Mouse (Mus musculus): Measurements from ENCODE around the gene Lmf2. TPM values are rescaled to one million over a fixed set of nuclear protein-coding genes. Genes with fewer than 3 reads are reported as not detected.

The Lmf2 gene
- polyA plus RNA-seq, 1 experiment from 2014 or later: 24.2 TPM

- WGBS: 15% methylated on average over 10 of the region's 10 CpGs
- peaks cover 55% of the 10 kb centered on the region for H3K27me3 ChIP-seq (ENCODE audit: control insufficient read depth, insufficient read depth, low read length)
- H3K9ac ChIP-seq: no peak overlapping the region; the same call in 1 of the 2 replicates
Observed at GRCm38 (mm10) chr15:89379429-89379828, 24.0 kb upstream of the Lmf2 start.

DNA sequence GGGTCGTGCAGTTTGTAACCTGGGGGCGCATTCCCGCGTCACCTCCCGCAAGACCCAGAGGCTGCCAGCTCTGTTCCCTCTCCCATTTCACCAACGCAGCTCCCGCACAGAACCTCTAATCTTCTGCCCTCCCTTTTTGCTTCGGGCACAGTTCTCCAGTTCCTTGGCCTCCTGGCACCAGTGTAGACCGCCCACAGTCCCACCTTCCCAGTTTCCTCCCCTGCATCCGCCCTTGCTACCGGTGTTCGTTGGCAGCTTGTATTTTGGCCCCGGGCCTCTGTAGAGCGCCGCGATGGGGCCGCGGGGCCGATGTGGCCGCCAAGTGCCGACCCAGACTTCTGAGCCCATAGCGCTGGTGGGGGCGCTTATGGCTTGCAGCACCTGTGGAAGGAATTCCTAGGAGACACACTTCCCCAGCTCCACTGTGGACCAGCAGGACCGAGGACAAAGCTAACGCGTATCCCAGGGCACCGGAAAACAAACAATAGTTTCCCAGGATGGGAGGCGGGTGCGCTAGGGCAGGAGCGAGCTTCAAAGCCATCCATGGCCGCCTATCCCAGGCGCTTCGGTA is 23.5 kb upstream of the Lmf2 start, which contains the start of gene Odf3b:
Gene Odf3b, minus strand, starts transcription at position 452 of the 571 bp plus-strand sequence.
- H3K4me2 ChIP-seq (replicated peaks): peak within 1 kb of the TSS; percentile 48
- H3K27ac ChIP-seq: no peak within 1 kb of the TSS
- no peaks in the 10 kb centered on the region for H3K36me3 ChIP-seq (replicated peaks; ENCODE audit: control insufficient read depth, insufficient read depth)
- H3K9me3 ChIP-seq (ENCODE audit: control insufficient read depth, low read length): no peaks in the 10 kb centered on the region
- ATAC-seq (ENCODE audit: low FRiP score): no peak
- H3K9ac ChIP-seq: peak within 1 kb of the TSS; percentile 49; the same call in 1 of the 2 replicates
- DNase-seq (ENCODE audit: low spot score): peak; percentile 43
- under 1% methylated on average over 33 of the region's 33 CpGs for WGBS
- peak within 1 kb of the TSS; percentile 21 for H3K4me3 ChIP-seq (replicated peaks; ENCODE audit: low read length)
- H3K4me1 ChIP-seq (replicated peaks; ENCODE audit: control insufficient read depth, insufficient read depth, low read length): peaks cover 11% of the 10 kb centered on the region
- peaks cover 55% of the 10 kb centered on the region for H3K27me3 ChIP-seq (ENCODE audit: control insufficient read depth, insufficient read depth, low read length)

More at GRCm38 (mm10) chr15:89379429-89379828, 24.0 kb upstream of the Lmf2 start:
- Histone ChIP-seq H3K4me1 (replicated peaks; ENCODE audit: control insufficient read depth, insufficient read depth, low read length) (peaks cover 7% of the 10 kb centered on the region), H3K27ac (no peak overlapping the region), H3K4me2 (replicated peaks) (peak overlapping the region; percentile 48), H3K9me3 (ENCODE audit: control insufficient read depth, low read length) (no peaks in the 10 kb centered on the region), H3K4me3 (replicated peaks; ENCODE audit: low read length) (peak overlapping the region; percentile 21), H3K36me3 (replicated peaks; ENCODE audit: control insufficient read depth, insufficient read depth) (no peaks in the 10 kb centered on the region)
- no peak for DNase-seq (ENCODE audit: low spot score)
- no peak for ATAC-seq (ENCODE audit: low FRiP score)

- Histone ChIP-seq H3K27ac (no peak overlapping the region), H3K9ac (peak overlapping the region; percentile 49; the same call in 1 of the 2 replicates), H3K4me3 (replicated peaks; ENCODE audit: low read length) (peak overlapping the region; percentile 21), H3K27me3 (ENCODE audit: control insufficient read depth, insufficient read depth, low read length) (peaks cover 55% of the 10 kb centered on the region), H3K36me3 (replicated peaks; ENCODE audit: control insufficient read depth, insufficient read depth) (no peaks in the 10 kb centered on the region), H3K4me1 (replicated peaks; ENCODE audit: control insufficient read depth, insufficient read depth, low read length) (peaks cover 13% of the 10 kb centered on the region), H3K9me3 (ENCODE audit: control insufficient read depth, low read length) (no peaks in the 10 kb centered on the region), H3K4me2 (replicated peaks) (peak overlapping the region; percentile 48)
- 13% methylated on average over 46 of the region's 46 CpGs for WGBS
- ATAC-seq (ENCODE audit: low FRiP score) (no peak), DNase-seq (ENCODE audit: low spot score) (no peak)
Observed at GRCm38 (mm10) chr15:89377938-89378828, 22.7 kb upstream of the Lmf2 start.

GRCm38 (mm10) chr15:89377362-89377761 is 21.9 kb upstream of the Lmf2 start:
- Histone ChIP-seq H3K36me3 (replicated peaks; ENCODE audit: control insufficient read depth, insufficient read depth) (no peaks in the 10 kb centered on the region), H3K4me3 (replicated peaks; ENCODE audit: low read length) (no peak overlapping the region), H3K9ac (no peak overlapping the region), H3K9me3 (ENCODE audit: control insufficient read depth, low read length) (no peaks in the 10 kb centered on the region), H3K4me1 (replicated peaks; ENCODE audit: control insufficient read depth, insufficient read depth, low read length) (peaks cover 20% of the 10 kb centered on the region), H3K27me3 (ENCODE audit: control insufficient read depth, insufficient read depth, low read length) (peaks cover 55% of the 10 kb centered on the region), H3K27ac (no peak overlapping the region), H3K4me2 (replicated peaks) (no peak overlapping the region)
- DNase-seq (ENCODE audit: low spot score): no peak
- WGBS: 9% methylated on average over 18 of the region's 18 CpGs
- no peak for ATAC-seq (ENCODE audit: low FRiP score)

DNA sequence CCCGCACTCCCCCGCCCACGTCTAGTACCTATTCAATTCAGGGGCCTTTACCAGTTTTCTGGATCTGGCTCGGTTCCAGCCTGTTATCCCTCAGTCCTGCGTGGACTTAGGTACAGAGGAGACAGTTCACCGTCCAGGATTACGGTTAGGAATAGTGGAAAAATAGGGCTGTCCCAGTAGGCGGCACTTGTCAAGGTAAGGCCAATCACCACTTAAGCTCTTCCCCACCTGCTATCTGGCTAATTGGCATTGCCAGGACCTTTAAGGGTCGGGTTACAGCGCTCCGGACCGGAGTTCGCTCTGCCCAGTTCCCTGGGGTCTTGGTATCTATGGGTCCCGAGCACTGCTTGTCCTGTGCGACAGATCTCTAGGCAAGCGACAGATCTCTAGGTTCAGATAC is 21.5 kb upstream of the Lmf2 start, which contains the start of gene Tymp:
Gene Tymp, minus strand, starts transcription at position 83 of the 400 bp plus-strand sequence.
- Histone ChIP-seq H3K4me3 (replicated peaks; ENCODE audit: low read length) (no peak within 1 kb of the TSS), H3K9ac (no peak within 1 kb of the TSS)

DNA sequence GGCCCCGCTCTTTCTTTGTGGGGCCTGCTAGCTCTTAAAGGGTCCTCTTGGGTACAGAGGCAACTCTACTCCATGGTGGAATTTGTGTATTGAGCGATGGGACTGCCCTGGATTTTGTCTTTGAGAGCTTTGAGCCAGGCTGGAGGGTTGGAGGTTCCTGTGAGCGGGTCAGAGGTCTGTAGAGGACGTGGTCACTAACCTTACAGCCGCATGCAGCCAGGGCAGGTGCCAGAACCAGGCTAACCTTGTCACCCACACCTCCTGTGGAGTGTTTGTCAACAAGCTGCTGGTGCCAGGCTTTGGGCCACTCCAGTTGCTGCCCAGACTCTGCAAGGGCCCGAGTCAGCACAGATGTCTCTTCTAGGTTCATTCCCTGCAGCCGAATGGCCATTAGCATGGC is 20.6 kb upstream of the Lmf2 start:
- ATAC-seq (ENCODE audit: low FRiP score): no peak

More for the DNA sequence above, 21.5 kb upstream of the Lmf2 start, which contains the start of gene Tymp:
- Histone ChIP-seq H3K27ac (no peak within 1 kb of the TSS), H3K36me3 (replicated peaks; ENCODE audit: control insufficient read depth, insufficient read depth) (peaks cover 4% of the 10 kb centered on the region), H3K4me2 (replicated peaks) (no peak within 1 kb of the TSS), H3K9me3 (ENCODE audit: control insufficient read depth, low read length) (no peaks in the 10 kb centered on the region), H3K27me3 (ENCODE audit: control insufficient read depth, insufficient read depth, low read length) (peaks cover 55% of the 10 kb centered on the region), H3K4me1 (replicated peaks; ENCODE audit: control insufficient read depth, insufficient read depth, low read length) (peaks cover 20% of the 10 kb centered on the region)
- ATAC-seq (ENCODE audit: low FRiP score): no peak
- DNase-seq (ENCODE audit: low spot score): no peak
- WGBS: 24% methylated on average over 16 of the region's 16 CpGs

GRCm38 (mm10) chr15:89374801-89375534 is 19.5 kb upstream of the Lmf2 start:
- DNase-seq (ENCODE audit: low spot score): no peak
- H3K27me3 ChIP-seq (ENCODE audit: control insufficient read depth, insufficient read depth, low read length): peaks cover 42% of the 10 kb centered on the region
- H3K4me2 ChIP-seq (replicated peaks): 0 out of 2 replicates have a peak overlapping the region, but pooled peaks have one; percentile 70
- peaks cover 23% of the 10 kb centered on the region for H3K36me3 ChIP-seq (replicated peaks; ENCODE audit: control insufficient read depth, insufficient read depth)
- no peak for ATAC-seq (ENCODE audit: low FRiP score)
- peaks cover 20% of the 10 kb centered on the region for H3K4me1 ChIP-seq (replicated peaks; ENCODE audit: control insufficient read depth, insufficient read depth, low read length)
- no peak overlapping the region for H3K27ac ChIP-seq
- no peak overlapping the region for H3K9ac ChIP-seq
- no peaks in the 10 kb centered on the region for H3K9me3 ChIP-seq (ENCODE audit: control insufficient read depth, low read length)
- WGBS: 91% methylated on average over 17 of the region's 17 CpGs
- no peak overlapping the region for H3K4me3 ChIP-seq (replicated peaks; ENCODE audit: low read length)

More for the DNA sequence above, 20.6 kb upstream of the Lmf2 start:
- Histone ChIP-seq H3K9me3 (ENCODE audit: control insufficient read depth, low read length) (no peaks in the 10 kb centered on the region), H3K27me3 (ENCODE audit: control insufficient read depth, insufficient read depth, low read length) (peaks cover 53% of the 10 kb centered on the region), H3K9ac (no peak overlapping the region), H3K4me2 (replicated peaks) (no peak overlapping the region), H3K4me3 (replicated peaks; ENCODE audit: low read length) (no peak overlapping the region), H3K27ac (no peak overlapping the region), H3K36me3 (replicated peaks; ENCODE audit: control insufficient read depth, insufficient read depth) (peaks cover 13% of the 10 kb centered on the region), H3K4me1 (replicated peaks; ENCODE audit: control insufficient read depth, insufficient read depth, low read length) (peaks cover 20% of the 10 kb centered on the region)
- no peak for DNase-seq (ENCODE audit: low spot score)
- 78% methylated on average over 7 of the region's 7 CpGs for WGBS

- Histone ChIP-seq H3K4me2 (replicated peaks) (peak overlapping the region; percentile 70), H3K9me3 (ENCODE audit: control insufficient read depth, low read length) (no peaks in the 10 kb centered on the region), H3K9ac (peak overlapping the region; percentile 77), H3K27me3 (ENCODE audit: control insufficient read depth, insufficient read depth, low read length) (peaks cover 36% of the 10 kb centered on the region), H3K36me3 (replicated peaks; ENCODE audit: control insufficient read depth, insufficient read depth) (peaks cover 30% of the 10 kb centered on the region), H3K27ac (peak overlapping the region; percentile 91), H3K4me1 (replicated peaks; ENCODE audit: control insufficient read depth, insufficient read depth, low read length) (peaks cover 20% of the 10 kb centered on the region), H3K4me3 (replicated peaks; ENCODE audit: low read length) (peak overlapping the region; percentile 61)
- DNase-seq (ENCODE audit: low spot score): no peak
- WGBS: 52% methylated on average over 9 of the region's 9 CpGs
- ATAC-seq (ENCODE audit: low FRiP score): no peak
Observed at GRCm38 (mm10) chr15:89374340-89374739, 18.9 kb upstream of the Lmf2 start.
